Mouse (Mus musculus) A20 (cell line): ENCODE results near the gene Slc47a1.
"Not testable (repeated sequence)": the region's sequence is repeated elsewhere in the genome, so short reads cannot be mapped to it uniquely, and the experiment has no call there.

ENCODE experiments used
- DNase-seq: peaks from one replicate; pipeline ENCODE4 v3.0.0-alpha.2; 2011; ENCODE audit warnings: low read depth, low spot score

Gene Slc47a1

GRCm38 (mm10) chr11:61377881-61378613 is at the start of gene Slc47a1:
TSS of gene Slc47a1 (minus strand) at chr11:61378345.
- DNase-seq, result no peak

GRCm38 (mm10) chr11:61419253-61419652 is 41.1 kb upstream of the Slc47a1 start:
- DNase-seq, result no peak

- DNase-seq, result peak; percentile 82
These were observed 39.9 kb upstream of the Slc47a1 start for GRCm38 (mm10) chr11:61417945-61418551.

GRCm38 (mm10) chr11:61416540-61416939 is 38.4 kb upstream of the Slc47a1 start:
- DNase-seq, result peak; percentile 47

GRCm38 (mm10) chr11:61415444-61415843 is 37.3 kb upstream of the Slc47a1 start:
- peak; percentile 21 for DNase-seq

GRCm38 (mm10) chr11:61414560-61414959 is 36.4 kb upstream of the Slc47a1 start:
- DNase-seq, result no peak

GRCm38 (mm10) chr11:61413411-61413810 is 35.3 kb upstream of the Slc47a1 start:
- no peak for DNase-seq

- DNase-seq, result no peak
These were observed 33.7 kb upstream of the Slc47a1 start for GRCm38 (mm10) chr11:61411809-61412208.

GRCm38 (mm10) chr11:61411221-61411620 is 33.1 kb upstream of the Slc47a1 start:
- DNase-seq, result peak; percentile 51

- DNase-seq, result peak; percentile 72
These were observed 32.0 kb upstream of the Slc47a1 start for GRCm38 (mm10) chr11:61410129-61410528.

- no peak for DNase-seq
These were observed 30.9 kb upstream of the Slc47a1 start for GRCm38 (mm10) chr11:61409051-61409450.

GRCm38 (mm10) chr11:61408184-61409027 is 30.3 kb upstream of the Slc47a1 start:
- peak; percentile 71 for DNase-seq

GRCm38 (mm10) chr11:61407638-61408183 is 29.6 kb upstream of the Slc47a1 start:
- peak; percentile 93 for DNase-seq

- DNase-seq, result no peak
These were observed 23.6 kb upstream of the Slc47a1 start for GRCm38 (mm10) chr11:61401794-61402193.

GRCm38 (mm10) chr11:61400681-61401346 is 22.7 kb upstream of the Slc47a1 start:
- no peak for DNase-seq

GRCm38 (mm10) chr11:61397423-61398043 is 19.4 kb upstream of the Slc47a1 start:
- DNase-seq, result not testable (repeated sequence)

- DNase-seq, result no peak
These were observed 10.8 kb upstream of the Slc47a1 start for GRCm38 (mm10) chr11:61388936-61389335.

- peak; percentile 62 for DNase-seq
These were observed 9.9 kb upstream of the Slc47a1 start for GRCm38 (mm10) chr11:61388012-61388411.

- no peak for DNase-seq
These were observed 9.1 kb upstream of the Slc47a1 start for GRCm38 (mm10) chr11:61387233-61387632.

- no peak for DNase-seq
These were observed 7.6 kb upstream of the Slc47a1 start for GRCm38 (mm10) chr11:61385725-61386124.

GRCm38 (mm10) chr11:61381272-61381671 is 3.1 kb upstream of the Slc47a1 start:
- DNase-seq, result no peak
